Mouse (Mus musculus): Measurements from ENCODE around the gene 4930453N24Rik.
A peak's percentile ranks its signal among the peaks of the same experiment; 100 is the strongest.

DNA sequence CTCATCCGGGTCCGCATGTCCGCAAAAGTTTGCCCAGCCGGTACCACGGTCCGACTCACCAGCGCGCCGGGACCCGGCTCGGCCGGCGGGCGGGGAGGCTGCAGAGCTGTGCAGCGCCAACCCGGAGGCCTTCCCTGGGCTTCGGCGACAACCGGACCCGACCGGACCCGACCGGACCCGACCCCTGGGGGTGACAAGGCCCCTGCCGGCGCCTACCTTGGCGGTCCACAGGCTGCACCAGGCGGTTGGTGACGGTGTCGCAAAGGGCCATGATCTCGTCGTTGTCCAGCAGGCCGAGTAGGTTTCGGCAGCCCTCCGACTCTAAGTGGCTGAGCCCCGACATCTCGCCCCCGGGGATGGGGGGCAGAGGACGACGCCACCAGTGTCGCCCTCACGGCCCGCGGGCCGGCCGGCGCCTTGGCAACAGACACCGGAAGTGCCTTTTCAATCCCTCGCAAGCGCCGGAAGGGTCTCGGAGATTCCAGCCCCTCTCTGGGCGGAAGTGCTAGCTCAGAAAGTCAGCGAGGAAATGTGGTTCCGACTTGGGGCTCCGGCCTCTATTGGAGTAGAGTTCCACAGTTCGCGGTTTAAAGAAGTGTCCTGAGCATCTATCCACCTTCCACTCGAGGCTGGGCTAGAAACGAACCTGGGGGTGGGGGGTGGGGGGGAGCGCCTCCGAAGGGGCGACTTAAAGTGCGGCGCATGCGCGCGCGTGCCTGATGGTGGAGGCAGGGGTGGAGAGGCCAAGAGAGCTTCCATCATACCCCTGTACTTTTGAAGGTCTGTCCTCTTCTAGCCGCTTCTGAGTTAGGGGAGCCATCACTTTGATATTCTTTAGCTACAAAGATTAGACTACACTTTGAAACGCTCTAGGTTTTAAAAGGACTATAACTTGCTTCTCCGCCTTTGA lies at the start of gene 4930453N24Rik:
- TF ChIP-seq CTCF (IDR thresholded peaks at IDR 0.05; ENCODE audit: low read depth) (0 out of 2 replicates have a peak, but pooled peaks have one; percentile 2), EP300 (IDR thresholded peaks at IDR 0.05; ENCODE audit: low read depth) (no peak)
